Mouse (Mus musculus): ENCODE data around the gene Neu1.
"Not testable (repeated sequence)": the region's sequence is repeated elsewhere in the genome, so short reads cannot be mapped to it uniquely, and the experiment has no call there.

DNA sequence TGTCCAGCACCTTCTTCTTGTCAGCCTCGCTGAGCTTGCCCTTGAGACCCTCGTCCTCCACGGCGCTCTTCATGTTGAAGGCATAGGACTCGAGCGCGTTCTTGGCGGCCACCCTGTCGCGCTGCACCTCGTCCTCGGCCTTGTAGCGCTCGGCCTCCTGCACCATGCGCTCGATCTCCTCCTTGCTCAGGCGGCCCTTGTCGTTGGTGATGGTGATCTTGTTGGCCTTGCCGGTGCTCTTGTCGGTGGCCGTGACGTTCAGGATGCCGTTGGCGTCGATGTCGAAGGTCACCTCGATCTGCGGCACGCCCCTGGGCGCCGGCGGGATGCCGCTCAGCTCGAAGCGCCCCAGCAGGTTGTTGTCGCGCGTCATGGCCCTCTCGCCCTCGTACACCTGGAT, 26.2 kb downstream of the Neu1 start:
- not testable (repeated sequence) for TF ChIP-seq POLR2A (IDR thresholded peaks at IDR 0.05; ENCODE audit: low read depth, low read length); CTCF (conservative IDR thresholded peaks at IDR 0.05; ENCODE audit: insufficient read depth, insufficient read length, low read depth, low read length)

Data from kidney, adult 2 months (tissue).